Mouse (Mus musculus) midbrain, embryonic 16.5 days (tissue): ENCODE results near the gene Rims1. TPM values are rescaled to one million over a fixed set of nuclear protein-coding genes. Genes with fewer than 3 reads are reported as not detected.

Experiments used
- ATAC-seq: fragments of 200-750 bp; cut with Nextera tagmentation; 2 replicates; pipeline ENCODE4 v1.8.0; 2017; ENCODE audit warnings: moderate TSS enrichment
- H3K27ac ChIP-seq: fragments of 300-500 bp; sonication (generic); 2 replicates; pipeline ENCODE4 v1.5.1; 2014; ENCODE audit warnings: mild to moderate bottlenecking, low read length, mixed read lengths
- H3K27me3 ChIP-seq: fragments of 300-500 bp; sonication (generic); 2 replicates; pipeline ENCODE4 v1.6.1; 2014; ENCODE audit warnings: low read depth, low read length, mixed read lengths; ENCODE audit not compliant: control insufficient read depth, insufficient read depth
- H3K36me3 ChIP-seq: fragments of 300-500 bp; sonication (generic); 2 replicates; pipeline ENCODE4 v1.6.1; 2014; ENCODE audit warnings: mild to moderate bottlenecking, low read length, moderate library complexity, mixed read lengths; ENCODE audit not compliant: control insufficient read depth, insufficient read depth
- H3K4me1 ChIP-seq: fragments of 300-500 bp; sonication (generic); 2 replicates; pipeline ENCODE4 v1.6.1; 2014; ENCODE audit warnings: mild to moderate bottlenecking, low read length, mixed read lengths; ENCODE audit not compliant: control insufficient read depth, insufficient read depth
- H3K4me2 ChIP-seq: fragments of 300-500 bp; sonication (generic); 2 replicates; pipeline ENCODE4 v1.6.1; 2014; ENCODE audit warnings: mild to moderate bottlenecking, low read length, mixed read lengths
- H3K4me3 ChIP-seq: fragments of 300-500 bp; sonication (generic); 2 replicates; pipeline ENCODE4 v1.5.1; 2014; ENCODE audit warnings: low read depth, mild to moderate bottlenecking, low read length, moderate library complexity, mixed read lengths
- H3K9ac ChIP-seq: fragments of 300-500 bp; sonication (generic); 2 replicates; pipeline ENCODE4 v1.6.1; 2014; ENCODE audit warnings: low read depth, low read length, mixed read lengths
- H3K9me3 ChIP-seq: fragments of 300-500 bp; sonication (generic); replicated peaks from 2 replicates; pipeline ENCODE4 v1.6.1; 2014; ENCODE audit warnings: mild to moderate bottlenecking, low read length, mixed read lengths; ENCODE audit not compliant: control insufficient read depth, poor library complexity, severe bottlenecking
- WGBS: fragments of 180-500 bp; shearing (Covaris S2); extraction: QIAGEN DNeasy Blood & Tissue Kit; methylation state at CpG from one replicate; pipeline ENCODE4 v1.1.7; 2014; 5-methylcytosine and 5-hydroxymethylcytosine counted together
- polyA plus RNA-seq: library from polyadenylated mRNA; unstranded; fragments of >200 nt; fragmentation: Nextera tagmentation; extraction: Ambion mirVana; gene quantifications from 2 replicates; pipeline ENCODE4 v1.2.1, GENCODE M21; 2015

Rims1 gene
- polyA plus RNA-seq, 1 experiment from 2014 or later = 18.4 TPM

DNA sequence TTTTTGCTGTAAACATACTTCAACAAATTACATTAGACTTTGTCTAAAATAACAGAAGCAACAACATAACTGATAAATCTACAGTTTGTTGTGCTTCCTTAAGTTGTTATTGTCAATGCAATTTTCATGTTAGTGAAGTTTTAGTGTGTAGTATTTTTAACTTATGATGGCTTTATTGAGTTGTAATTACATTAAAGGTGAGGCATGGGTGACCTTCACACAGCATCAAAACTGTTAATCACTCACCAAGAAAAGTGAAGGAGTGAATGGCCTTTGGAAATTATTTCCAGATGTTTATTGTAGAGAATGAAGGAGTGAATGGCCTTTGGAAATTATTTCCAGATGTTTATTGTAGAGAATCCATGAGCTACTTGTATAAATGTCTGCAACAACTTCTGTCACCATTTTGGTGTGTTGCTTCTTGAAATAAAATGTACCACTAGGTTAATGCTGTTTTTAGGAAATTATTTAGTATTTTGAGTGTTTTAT lies 556.9 kb downstream of the Rims1 start:
- no peak overlapping the region for H3K4me2 ChIP-seq
- ATAC-seq = no peak
- H3K9me3 ChIP-seq = no peaks in the 10 kb centered on the region
- H3K9ac ChIP-seq = no peak overlapping the region
- no peaks in the 10 kb centered on the region for H3K36me3 ChIP-seq
- H3K4me1 ChIP-seq = no peaks in the 10 kb centered on the region
- no peaks in the 10 kb centered on the region for H3K27me3 ChIP-seq
- H3K4me3 ChIP-seq = no peak overlapping the region
- H3K27ac ChIP-seq = no peak overlapping the region

DNA sequence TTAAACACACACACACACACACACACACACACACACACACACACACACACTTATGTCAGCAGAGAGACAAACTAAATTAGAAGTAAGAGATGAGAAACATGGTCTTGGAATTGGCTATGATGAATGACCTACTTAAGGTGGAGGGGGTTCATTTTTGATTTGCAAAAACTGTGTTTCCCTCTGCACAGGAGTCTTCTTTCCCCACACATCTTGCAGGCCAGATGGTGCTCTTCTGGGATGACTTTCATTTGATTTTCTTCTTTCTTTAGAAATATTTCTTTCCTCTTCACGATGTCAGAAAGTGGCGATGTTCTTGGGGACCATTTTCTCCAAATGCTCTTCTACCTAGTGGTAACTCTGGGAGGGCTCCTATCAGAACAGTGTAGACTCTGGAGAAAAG lies 560.0 kb downstream of the Rims1 start:
- H3K4me2 ChIP-seq = no peak overlapping the region
- 94% methylated on average over 2 of the region's 2 CpGs for WGBS

More for the DNA sequence above, 560.0 kb downstream of the Rims1 start:
- H3K27ac ChIP-seq = no peak overlapping the region
- no peaks in the 10 kb centered on the region for H3K9me3 ChIP-seq
- ATAC-seq = no peak
- no peak overlapping the region for H3K9ac ChIP-seq
- no peaks in the 10 kb centered on the region for H3K4me1 ChIP-seq
- no peak overlapping the region for H3K4me3 ChIP-seq
- H3K36me3 ChIP-seq = no peaks in the 10 kb centered on the region
- H3K27me3 ChIP-seq = no peaks in the 10 kb centered on the region
